Mouse (Mus musculus): ENCODE measurements around the gene Slc11a1.

GRCm38 (mm10) chr1:74370040-74370439, 5.0 kb upstream of the Slc11a1 start:
- TF ChIP-seq CTCF (IDR thresholded peaks at IDR 0.05; ENCODE audit: low read depth) = no peak
- no peak for TF ChIP-seq EP300 (IDR thresholded peaks at IDR 0.05; ENCODE audit: low read depth)
